In genomic region chr5:45638378-45638777, GRCm38 (mm10) we compare ENCODE assay signal across 10 mouse cellular contexts. TPM values are rescaled to one million over a fixed set of nuclear protein-coding genes. Genes with fewer than 3 reads are reported as not detected.
DNase-seq lines count a peak whose midpoint lies in the region; ATAC-seq lines count a peak whose summit lies in the region.
"Had no signal": no experiment of that assay in that cellular context is flagged by ENCODE, and none has a peak within 500 bp of the region (broad histone marks: within the 10 kb centered on the region; RNA-seq: fewer than 3 reads in every experiment).

No protein-coding gene starts in this region.

- H3K4me3 ChIP-seq in kidney, embryonic 15.5 days (replicated peaks) = no peak overlapping the region
- no peak overlapping the region for H3K4me3 ChIP-seq in hindbrain, embryonic 12.5 days
- peak overlapping the region; percentile 53 for H3K4me3 ChIP-seq in neural tube, embryonic 13.5 days

- H3K36me3 ChIP-seq in kidney, embryonic 15.5 days = no peaks in the 10 kb centered on the region
- H3K36me3 ChIP-seq in hindbrain, embryonic 12.5 days = no peaks in the 10 kb centered on the region
- no peaks in the 10 kb centered on the region for H3K36me3 ChIP-seq in neural tube, embryonic 13.5 days
- H3K36me3 ChIP-seq: G1E; liver, embryonic 15.5 days had no signal

- peaks cover 14% of the 10 kb centered on the region; the same call in 1 of the 2 replicates for H3K27me3 ChIP-seq in kidney, embryonic 15.5 days
- peaks cover 14% of the 10 kb centered on the region for H3K27me3 ChIP-seq in hindbrain, embryonic 12.5 days
- peaks cover 14% of the 10 kb centered on the region for H3K27me3 ChIP-seq in neural tube, embryonic 13.5 days

- no peak for ATAC-seq in kidney, embryonic 15.5 days (replicated peaks; ENCODE audit: low FRiP score)
- ATAC-seq in hindbrain, embryonic 12.5 days (ENCODE audit: low FRiP score) = no peak
- ATAC-seq in neural tube, embryonic 13.5 days (ENCODE audit: low read depth) = no peak
- ATAC-seq in megakaryocyte-erythroid progenitor cell, adult 5-6 weeks (replicated peaks; ENCODE audit: low FRiP score, low TSS enrichment, poor library complexity, severe bottlenecking) = no peak
- no peak for ATAC-seq in granulocyte monocyte progenitor cell, adult 5-6 weeks (replicated peaks; ENCODE audit: poor library complexity, severe bottlenecking)
- no peak for ATAC-seq in megakaryocyte progenitor cell, adult 5-6 weeks (replicated peaks; ENCODE audit: poor library complexity)

- no peak overlapping the region for H3K27ac ChIP-seq in kidney, embryonic 15.5 days
- H3K27ac ChIP-seq in hindbrain, embryonic 12.5 days = no peak overlapping the region
- H3K27ac ChIP-seq in neural tube, embryonic 13.5 days (replicated peaks) = no peak overlapping the region
- H3K27ac ChIP-seq: liver, embryonic 15.5 days had no signal

- no peaks in the 10 kb centered on the region for H3K9me3 ChIP-seq in kidney, embryonic 15.5 days (replicated peaks)
- no peaks in the 10 kb centered on the region for H3K9me3 ChIP-seq in hindbrain, embryonic 12.5 days (replicated peaks)
- no peaks in the 10 kb centered on the region for H3K9me3 ChIP-seq in neural tube, embryonic 13.5 days
- H3K9me3 ChIP-seq: G1E; liver, embryonic 15.5 days had no signal

- peaks cover 11% of the 10 kb centered on the region for H3K4me1 ChIP-seq in kidney, embryonic 15.5 days
- peaks cover 9% of the 10 kb centered on the region for H3K4me1 ChIP-seq in hindbrain, embryonic 12.5 days
- peaks cover 6% of the 10 kb centered on the region for H3K4me1 ChIP-seq in neural tube, embryonic 13.5 days (replicated peaks)
- H3K4me1 ChIP-seq: liver, embryonic 15.5 days had no signal

- 53% methylated on average over 3 of the region's 3 CpGs for WGBS in kidney, embryonic 15.5 days
- WGBS in hindbrain, embryonic 12.5 days = 64% methylated on average over 3 of the region's 3 CpGs
- whole genome bisulfite sequencing in neural tube, embryonic 13.5 days = 56% methylated on average over 3 of the region's 3 CpGs

- DNase-seq in kidney, adult 8-10 months = no peak
- peak; percentile 36 to 58 for DNase-seq in cerebellum, postnatal 14 days

- peak overlapping the region; percentile 99 for H3K4me2 ChIP-seq in kidney, embryonic 15.5 days
- peak overlapping the region; percentile 94 for H3K4me2 ChIP-seq in hindbrain, embryonic 12.5 days (replicated peaks)
- H3K4me2 ChIP-seq in neural tube, embryonic 13.5 days = peak overlapping the region; percentile 82

- H3K9ac ChIP-seq in kidney, embryonic 15.5 days = no peak overlapping the region
- no peak overlapping the region for H3K9ac ChIP-seq in hindbrain, embryonic 12.5 days
- H3K9ac ChIP-seq in neural tube, embryonic 13.5 days = peak overlapping the region; percentile 73
- H3K9ac ChIP-seq: liver, embryonic 15.5 days had no signal

RNA-seq across cellular contexts. Expression of gene Fam184b, which starts 1.0 kb away (rescaled TPM):
- polyA plus RNA-seq in kidney, embryonic 15.5 days (2015; fragmentation: Nextera tagmentation; extraction: Ambion mirVana) = 1.6 TPM in 2 replicates
- polyA plus RNA-seq in hindbrain, embryonic 12.5 days (2016; fragmentation: Nextera tagmentation; extraction: Ambion mirVana) = 0.79 and 0.83 TPM in 2 replicates
- 4.0 and 4.8 TPM in 2 replicates for polyA plus RNA-seq in neural tube, embryonic 13.5 days (2015; fragmentation: Nextera tagmentation; extraction: Ambion mirVana)
- total RNA-seq in megakaryocyte-erythroid progenitor cell, adult 5-6 weeks (2014; fragmentation: Nextera tagmentation) = not detected in 2 replicates
- not detected in 2 replicates for total RNA-seq in megakaryocyte-erythroid progenitor cell, adult 5-6 weeks (2017)
- total RNA-seq in granulocyte monocyte progenitor cell, adult 5-6 weeks (2014; fragmentation: Nextera tagmentation) = not detected in 2 replicates
- 0.43 TPM in 1 of 2 replicates, not detected in the other for total RNA-seq in granulocyte monocyte progenitor cell, adult 5-6 weeks (2017)
- total RNA-seq in megakaryocyte progenitor cell, adult 5-6 weeks (2015) = not detected in 2 replicates
- not detected in 2 replicates for total RNA-seq in megakaryocyte progenitor cell, adult 5-6 weeks (2017)
- polyA plus RNA-seq: G1E had no signal

RNA-seq across cellular contexts. Expression of gene Ncapg, which starts 31.3 kb away (rescaled TPM):
- 55.5 and 60.4 TPM in 2 replicates for polyA plus RNA-seq in kidney, embryonic 15.5 days (2015; fragmentation: Nextera tagmentation; extraction: Ambion mirVana)
- polyA plus RNA-seq in hindbrain, embryonic 12.5 days (2016; fragmentation: Nextera tagmentation; extraction: Ambion mirVana) = 40.2 and 43.6 TPM in 2 replicates
- 9.1 and 10.1 TPM in 2 replicates for polyA plus RNA-seq in neural tube, embryonic 13.5 days (2015; fragmentation: Nextera tagmentation; extraction: Ambion mirVana)
- total RNA-seq in megakaryocyte-erythroid progenitor cell, adult 5-6 weeks (2014; fragmentation: Nextera tagmentation) = 53.1 and 57.7 TPM in 2 replicates
- 69.3 and 85.9 TPM in 2 replicates for total RNA-seq in megakaryocyte-erythroid progenitor cell, adult 5-6 weeks (2017)
- total RNA-seq in granulocyte monocyte progenitor cell, adult 5-6 weeks (2014; fragmentation: Nextera tagmentation) = 48.1 and 51.3 TPM in 2 replicates
- 80.9 and 94.9 TPM in 2 replicates for total RNA-seq in granulocyte monocyte progenitor cell, adult 5-6 weeks (2017)
- 76.7 and 107 TPM in 2 replicates for total RNA-seq in megakaryocyte progenitor cell, adult 5-6 weeks (2015)
- total RNA-seq in megakaryocyte progenitor cell, adult 5-6 weeks (2017) = 70.5 and 82.4 TPM in 2 replicates

Comparison
In these comparisons a context has a peak if more than half of its experiments do, and no peak if none do; other contexts are left out.
1. DNase-seq: peak in cerebellum, postnatal 14 days (2 of 2); none in kidney, adult 8-10 months (0 of 2).
2. Peak in every context shown above with its lines, with median percentiles within 50 percentile points of each other: H3K4me2 ChIP-seq.